ENCODE assay signal across 27 mouse cellular contexts in the genomic region with DNA sequence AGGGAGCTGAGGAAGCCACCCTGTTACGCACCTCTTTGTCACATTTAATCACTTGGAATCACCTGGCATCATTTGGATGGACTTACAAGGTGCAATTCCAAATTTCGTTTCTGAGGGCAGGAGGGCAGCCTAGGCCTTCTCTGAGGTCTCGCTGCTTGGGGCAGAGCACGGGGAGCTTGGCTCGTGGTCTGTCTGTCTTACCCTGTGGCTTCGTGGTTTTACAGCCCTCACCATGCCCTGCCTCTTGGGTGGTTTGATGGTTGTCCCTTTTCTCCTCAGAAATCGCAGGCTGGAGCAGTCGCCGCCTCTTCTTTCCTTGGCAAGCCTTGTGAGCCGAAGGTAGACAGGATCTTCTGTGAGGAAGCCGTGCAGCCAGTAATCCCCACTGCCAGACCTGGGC.
DNase-seq lines count a peak whose midpoint lies in the region; ATAC-seq and TF ChIP-seq lines count a peak whose summit lies in the region.
"Had no signal": no experiment of that assay in that cellular context is flagged by ENCODE, and none has a peak within 500 bp of the region (broad histone marks: within the 10 kb centered on the region; RNA-seq: fewer than 3 reads in every experiment).

No protein-coding gene starts in this region.

- no peak overlapping the region for H3K4me2 ChIP-seq in neural tube, embryonic 15.5 days
- H3K4me2 ChIP-seq: embryonic facial prominence, embryonic 12.5 days; forebrain, embryonic 12.5 days; heart, embryonic 11.5 days; heart, embryonic 15.5 days; hindbrain, embryonic 15.5 days had no signal

- H3K27me3 ChIP-seq in E14TG2a.4 (ENCODE audit: insufficient read depth, low read length), result no peaks in the 10 kb centered on the region
- H3K27me3 ChIP-seq in neural tube, embryonic 15.5 days (replicated peaks), result no peaks in the 10 kb centered on the region
- H3K27me3 ChIP-seq: embryonic facial prominence, embryonic 12.5 days; forebrain, embryonic 12.5 days; heart, embryonic 15.5 days; hindbrain, embryonic 15.5 days; Patski had no signal

- no peaks in the 10 kb centered on the region for H3K36me3 ChIP-seq in E14TG2a.4 (ENCODE audit: insufficient read depth, low read length)
- H3K36me3 ChIP-seq in neural tube, embryonic 15.5 days, result no peaks in the 10 kb centered on the region
- H3K36me3 ChIP-seq: embryonic facial prominence, embryonic 12.5 days; forebrain, embryonic 12.5 days; heart, embryonic 15.5 days; hindbrain, embryonic 10.5 days; hindbrain, embryonic 15.5 days had no signal

- peak overlapping the region; percentile 51 for H3K4me3 ChIP-seq in E14TG2a.4 (replicated peaks; ENCODE audit: low read length)
- no peak overlapping the region for H3K4me3 ChIP-seq in neural tube, embryonic 15.5 days (replicated peaks)
- H3K4me3 ChIP-seq: embryonic facial prominence, embryonic 12.5 days; forebrain, embryonic 12.5 days; heart, adult 2 months; heart, embryonic 15.5 days; hindbrain, embryonic 10.5 days; hindbrain, embryonic 15.5 days had no signal

- H3K9me3 ChIP-seq in E14TG2a.4 (ENCODE audit: low read length), result peaks cover 7% of the 10 kb centered on the region; the same call in 1 of the 2 replicates
- no peaks in the 10 kb centered on the region for H3K9me3 ChIP-seq in neural tube, embryonic 15.5 days (replicated peaks)
- H3K9me3 ChIP-seq: embryonic facial prominence, embryonic 12.5 days; forebrain, embryonic 12.5 days; heart, embryonic 15.5 days; hindbrain, embryonic 10.5 days; hindbrain, embryonic 15.5 days had no signal

- no peak overlapping the region for H3K9ac ChIP-seq in neural tube, embryonic 15.5 days (replicated peaks)
- H3K9ac ChIP-seq: embryonic facial prominence, embryonic 12.5 days; forebrain, embryonic 12.5 days; heart, embryonic 15.5 days; hindbrain, embryonic 15.5 days had no signal

- DNase-seq in 3134 (ENCODE audit: extremely low read depth, insufficient read length, low spot score), result peak; percentile 4
- no peak for DNase-seq in lung, postnatal 14 days
- DNase-seq in ovary, adult 18-20 months (ENCODE audit: low spot score), result no peak
- DNase-seq: adrenal gland, adult 2 months; adrenal gland, postnatal 25 days; B cell, adult 2 months; cerebellum, adult 2 months; cerebellum, postnatal 10 days; embryo, embryonic 11 days; gastrocnemius, postnatal 10 days; heart, adult 2 months; heart, postnatal 14 days had no signal

- no peak overlapping the region for H3K27ac ChIP-seq in neural tube, embryonic 15.5 days (replicated peaks)
- H3K27ac ChIP-seq: embryonic facial prominence, embryonic 12.5 days; forebrain, embryonic 12.5 days; heart, adult 2 months; heart, embryonic 15.5 days; hindbrain, embryonic 10.5 days; hindbrain, embryonic 15.5 days had no signal

- peaks cover 47% of the 10 kb centered on the region for H3K4me1 ChIP-seq in E14TG2a.4 (replicated peaks; ENCODE audit: low read depth, low read length)
- no peaks in the 10 kb centered on the region for H3K4me1 ChIP-seq in neural tube, embryonic 15.5 days
- H3K4me1 ChIP-seq: embryonic facial prominence, embryonic 12.5 days; forebrain, embryonic 12.5 days; heart, embryonic 15.5 days; hindbrain, embryonic 10.5 days; hindbrain, embryonic 15.5 days had no signal

- 75% methylated on average over 11 of the region's 11 CpGs for WGBS in neural tube, embryonic 15.5 days

- no peak for TF ChIP-seq CTCF in E14TG2a.4 (conservative IDR thresholded peaks at IDR 0.05; ENCODE audit: low read length)

- peak; percentile 71 to 74 for ATAC-seq in hematopoietic stem cell, adult 5-6 weeks (replicated peaks in 1 of 2; ENCODE audit: insufficient read depth in 1 of 2, low FRiP score in 2 of 2, low TSS enrichment in 1 of 2, low read depth in 1 of 2, poor library complexity in 2 of 2, severe bottlenecking in 2 of 2)
- ATAC-seq in megakaryocyte, adult 5-6 weeks (ENCODE audit: poor library complexity, severe bottlenecking), result peak; percentile 49; the same call in 1 of the 2 replicates
- ATAC-seq in neural tube, embryonic 15.5 days (ENCODE audit: low FRiP score), result no peak
- ATAC-seq: activated CD4-positive, CD25-positive, alpha-beta regulatory T cell, adult 4 months; CD4-positive, CD25-positive, alpha-beta regulatory T cell, adult 4 months; forebrain, embryonic 16.5 days; inflammation-experienced regulatory T-cells, adult 6 months; Patski had no signal
